Comparison of ENCODE assay signal across 20 mouse cellular contexts in genomic region chr2:3704311-3705162, GRCm38 (mm10).
DNase-seq lines count a peak whose midpoint lies in the region; ATAC-seq and TF ChIP-seq lines count a peak whose summit lies in the region.
"Had no signal": no experiment of that assay in that cellular context is flagged by ENCODE, and none has a peak within 500 bp of the region (broad histone marks: within the 10 kb centered on the region; RNA-seq: fewer than 3 reads in every experiment).

No protein-coding gene starts in this region.

- 77% methylated on average over 9 of the region's 9 CpGs for WGBS in thymus, adult 2 months
- 57% methylated on average over 9 of the region's 9 CpGs for WGBS in stomach, postnatal 0 days
- WGBS in forebrain, embryonic 15.5 days = 77% methylated on average over 9 of the region's 9 CpGs

- no peaks in the 10 kb centered on the region for H3K27me3 ChIP-seq in thymus, adult 2 months (ENCODE audit: control insufficient read depth, insufficient read depth, low read length)
- no peaks in the 10 kb centered on the region for H3K27me3 ChIP-seq in stomach, postnatal 0 days (ENCODE audit: control insufficient read depth, insufficient read depth, low read length)
- H3K27me3 ChIP-seq in forebrain, embryonic 15.5 days = no peaks in the 10 kb centered on the region
- H3K27me3 ChIP-seq: embryonic facial prominence, embryonic 15.5 days; heart, embryonic 12.5 days had no signal

- H3K9me3 ChIP-seq in stomach, postnatal 0 days (ENCODE audit: control insufficient read depth, low read length) = no peaks in the 10 kb centered on the region
- no peaks in the 10 kb centered on the region for H3K9me3 ChIP-seq in forebrain, embryonic 15.5 days
- H3K9me3 ChIP-seq: embryonic facial prominence, embryonic 15.5 days; heart, embryonic 12.5 days had no signal

- no peak overlapping the region for H3K9ac ChIP-seq in stomach, postnatal 0 days (ENCODE audit: low read length)
- no peak overlapping the region for H3K9ac ChIP-seq in forebrain, embryonic 15.5 days (replicated peaks)
- H3K9ac ChIP-seq: embryonic facial prominence, embryonic 15.5 days; heart, embryonic 12.5 days; lung, embryonic 14.5 days had no signal

- H3K4me1 ChIP-seq in thymus, adult 2 months (replicated peaks; ENCODE audit: control insufficient read depth, insufficient read depth, low read length) = peaks cover 12% of the 10 kb centered on the region
- H3K4me1 ChIP-seq in stomach, postnatal 0 days (replicated peaks; ENCODE audit: control insufficient read depth, insufficient read depth) = 0 out of 2 replicates have a peak, but pooled peaks cover 3% of the 10 kb centered on the region
- H3K4me1 ChIP-seq in forebrain, embryonic 15.5 days = peaks cover 13% of the 10 kb centered on the region
- H3K4me1 ChIP-seq: embryonic facial prominence, embryonic 15.5 days; heart, embryonic 12.5 days had no signal

- no peak for TF ChIP-seq CTCF in thymus, adult 2 months (IDR thresholded peaks at IDR 0.05; ENCODE audit: borderline replicate concordance, control insufficient read depth, extremely low read depth, insufficient read depth, low read length, poor library complexity)
- no peak for TF ChIP-seq CTCF in stomach, postnatal 0 days (IDR thresholded peaks at IDR 0.05; ENCODE audit: low read depth)

- no peak for ATAC-seq in stomach, postnatal 0 days (ENCODE audit: low FRiP score, low TSS enrichment)
- ATAC-seq in forebrain, embryonic 15.5 days (replicated peaks) = no peak
- ATAC-seq: hindbrain, postnatal 0 days; midbrain, embryonic 16.5 days had no signal

- no peak for DNase-seq in thymus, adult 2 months
- DNase-seq in thymus, postnatal 0 days (ENCODE audit: low spot score) = no peak
- DNase-seq in kidney, adult 18-20 months = peak; percentile 67
- DNase-seq in kidney, postnatal 14 days = peak; percentile 70
- DNase-seq in stomach, postnatal 0 days (ENCODE audit: low spot score) = peak; percentile 11
- no peak for DNase-seq in cerebellum, postnatal 36 days
- no peak for DNase-seq in layer of hippocampus, postnatal 25 days (ENCODE audit: extremely low spot score in 1 of 2, low spot score in 1 of 2)
- DNase-seq: adrenal gland, adult 8-10 months; cerebellum, adult 11-12 months; gastrocnemius, adult 2 months; heart, postnatal 4 days; layer of hippocampus, postnatal 36 days; left cerebral cortex, postnatal 4 days; lung, embryonic 14.5 days had no signal

- TF ChIP-seq POLR2A in thymus, adult 2 months (IDR thresholded peaks at IDR 0.05; ENCODE audit: control insufficient read depth, extremely low read depth, insufficient read depth, low read length, poor library complexity) = no peak

- peak overlapping the region; percentile 33; the same call in 1 of the 2 replicates for H3K27ac ChIP-seq in thymus, adult 2 months (ENCODE audit: control insufficient read depth, insufficient read depth, low read length)
- H3K27ac ChIP-seq in stomach, postnatal 0 days (replicated peaks) = no peak overlapping the region
- no peak overlapping the region for H3K27ac ChIP-seq in forebrain, embryonic 15.5 days (replicated peaks)
- H3K27ac ChIP-seq: embryonic facial prominence, embryonic 15.5 days; gastrocnemius, adult 2 months; hindbrain, postnatal 0 days; macrophage had no signal

- TF ChIP-seq EP300 in stomach, postnatal 0 days (optimal IDR thresholded peaks at IDR 0.05) = no peak

- no peak overlapping the region for H3K4me2 ChIP-seq in stomach, postnatal 0 days (replicated peaks; ENCODE audit: low read depth)
- H3K4me2 ChIP-seq in forebrain, embryonic 15.5 days (replicated peaks) = no peak overlapping the region
- H3K4me2 ChIP-seq: embryonic facial prominence, embryonic 15.5 days; heart, embryonic 12.5 days; lung, embryonic 14.5 days had no signal

- H3K36me3 ChIP-seq in thymus, adult 2 months (ENCODE audit: control insufficient read depth, insufficient read depth, low read length) = no peaks in the 10 kb centered on the region
- no peaks in the 10 kb centered on the region for H3K36me3 ChIP-seq in stomach, postnatal 0 days (ENCODE audit: control insufficient read depth, insufficient read depth, low read length)
- H3K36me3 ChIP-seq in forebrain, embryonic 15.5 days = no peaks in the 10 kb centered on the region
- H3K36me3 ChIP-seq: embryonic facial prominence, embryonic 15.5 days; heart, embryonic 12.5 days had no signal

- H3K4me3 ChIP-seq in thymus, adult 2 months (ENCODE audit: control insufficient read depth, insufficient read depth, low read length) = no peak overlapping the region
- no peak overlapping the region for H3K4me3 ChIP-seq in stomach, postnatal 0 days (ENCODE audit: low read depth, low read length)
- H3K4me3 ChIP-seq in forebrain, embryonic 15.5 days = no peak overlapping the region
- H3K4me3 ChIP-seq: embryonic facial prominence, embryonic 15.5 days; gastrocnemius, adult 2 months; heart, embryonic 12.5 days had no signal

Comparison
In these comparisons a context has a peak if more than half of its experiments do, and no peak if none do; other contexts are left out.
1. DNase-seq: peak in kidney, adult 18-20 months (single experiment), kidney, postnatal 14 days (single experiment) and stomach, postnatal 0 days (single experiment); none in thymus, adult 2 months (single experiment), thymus, postnatal 0 days (single experiment), cerebellum, postnatal 36 days (0 of 2) and layer of hippocampus, postnatal 25 days (0 of 2).